Mouse (Mus musculus): ENCODE measurements at regions not wholly inside any gene's neighbourhood (a gene's known extent, or its start where the extent isn't known, plus 50 kb on each side); places are given as distances from the start of the nearest gene placed in this dataset.
"Not testable (repeated sequence)": the region's sequence is repeated elsewhere in the genome, so short reads cannot be mapped to it uniquely, and the experiment has no call there.

- ATAC-seq: no peak
- Histone ChIP-seq H3K27ac (ENCODE audit: low read length) (no peak overlapping the region), H3K4me1 (ENCODE audit: control insufficient read depth, insufficient read depth, low read length) (peaks cover 18% of the 10 kb centered on the region), H3K4me3 (ENCODE audit: low read length) (no peak overlapping the region), H3K9ac (ENCODE audit: low read depth, low read length) (no peak overlapping the region), H3K27me3 (replicated peaks; ENCODE audit: control insufficient read depth, insufficient read depth, low read length) (no peaks in the 10 kb centered on the region), H3K9me3 (ENCODE audit: control insufficient read depth, low read length) (no peaks in the 10 kb centered on the region), H3K4me2 (ENCODE audit: low read depth, low read length) (no peak overlapping the region), H3K36me3 (ENCODE audit: control insufficient read depth, insufficient read depth, low read length) (no peaks in the 10 kb centered on the region; the same call in 1 of the 2 replicates)
- 90% methylated on average over 5 of the region's 5 CpGs for WGBS
Measured at GRCm38 (mm10) chr17:83972874-83973273, 125.1 kb upstream of the Haao start.

- Histone ChIP-seq H3K4me2 (ENCODE audit: low read depth, low read length) (no peak overlapping the region), H3K9me3 (ENCODE audit: control insufficient read depth, low read length) (no peaks in the 10 kb centered on the region), H3K27me3 (replicated peaks; ENCODE audit: control insufficient read depth, insufficient read depth, low read length) (no peaks in the 10 kb centered on the region), H3K4me3 (ENCODE audit: low read length) (no peak overlapping the region), H3K9ac (ENCODE audit: low read depth, low read length) (no peak overlapping the region), H3K36me3 (ENCODE audit: control insufficient read depth, insufficient read depth, low read length) (no peaks in the 10 kb centered on the region; the same call in 1 of the 2 replicates), H3K4me1 (ENCODE audit: control insufficient read depth, insufficient read depth, low read length) (peaks cover 18% of the 10 kb centered on the region), H3K27ac (ENCODE audit: low read length) (no peak overlapping the region)
- WGBS: 76% methylated on average over 4 of the region's 4 CpGs
- no peak for ATAC-seq
Measured at GRCm38 (mm10) chr17:83972470-83972869, 124.7 kb upstream of the Haao start.

GRCm38 (mm10) chr17:83972026-83972425 lies 124.3 kb upstream of the Haao start:
- Histone ChIP-seq H3K4me2 (ENCODE audit: low read depth, low read length) (no peak overlapping the region), H3K4me1 (ENCODE audit: control insufficient read depth, insufficient read depth, low read length) (peaks cover 18% of the 10 kb centered on the region), H3K4me3 (ENCODE audit: low read length) (no peak overlapping the region), H3K9ac (ENCODE audit: low read depth, low read length) (0 out of 2 replicates have a peak overlapping the region, but pooled peaks have one; percentile 6), H3K36me3 (ENCODE audit: control insufficient read depth, insufficient read depth, low read length) (no peaks in the 10 kb centered on the region; the same call in 1 of the 2 replicates), H3K27ac (ENCODE audit: low read length) (no peak overlapping the region), H3K27me3 (replicated peaks; ENCODE audit: control insufficient read depth, insufficient read depth, low read length) (no peaks in the 10 kb centered on the region), H3K9me3 (ENCODE audit: control insufficient read depth, low read length) (no peaks in the 10 kb centered on the region)
- ATAC-seq: peak; percentile 32; the same call in 1 of the 2 replicates
- 34% methylated on average over 5 of the region's 5 CpGs for WGBS

GRCm38 (mm10) chr17:83969407-83969826 lies 121.7 kb upstream of the Haao start:
- peaks cover 21% of the 10 kb centered on the region for H3K4me1 ChIP-seq (ENCODE audit: control insufficient read depth, insufficient read depth, low read length)
- no peak overlapping the region for H3K4me2 ChIP-seq (ENCODE audit: low read depth, low read length)
- no peaks in the 10 kb centered on the region for H3K27me3 ChIP-seq (replicated peaks; ENCODE audit: control insufficient read depth, insufficient read depth, low read length)
- ATAC-seq: peak; percentile 78
- peak overlapping the region; percentile 73 for H3K27ac ChIP-seq (ENCODE audit: low read length)
- H3K4me3 ChIP-seq (ENCODE audit: low read length): no peak overlapping the region
- WGBS: 43% methylated on average over 7 of the region's 7 CpGs
- peak overlapping the region; percentile 12; the same call in 1 of the 2 replicates for H3K9ac ChIP-seq (ENCODE audit: low read depth, low read length)
- H3K36me3 ChIP-seq (ENCODE audit: control insufficient read depth, insufficient read depth, low read length): no peaks in the 10 kb centered on the region; the same call in 1 of the 2 replicates
- no peaks in the 10 kb centered on the region for H3K9me3 ChIP-seq (ENCODE audit: control insufficient read depth, low read length)

GRCm38 (mm10) chr17:83968124-83968523 lies 120.4 kb upstream of the Haao start:
- H3K4me3 ChIP-seq (ENCODE audit: low read length); H3K27ac ChIP-seq (ENCODE audit: low read length); ATAC-seq; H3K9ac ChIP-seq (ENCODE audit: low read depth, low read length); H3K9me3 ChIP-seq (ENCODE audit: control insufficient read depth, low read length); H3K4me2 ChIP-seq (ENCODE audit: low read depth, low read length); H3K27me3 ChIP-seq (replicated peaks; ENCODE audit: control insufficient read depth, insufficient read depth, low read length); H3K36me3 ChIP-seq (ENCODE audit: control insufficient read depth, insufficient read depth, low read length): not testable (repeated sequence)
- peaks cover 24% of the 10 kb centered on the region for H3K4me1 ChIP-seq (ENCODE audit: control insufficient read depth, insufficient read depth, low read length)
- WGBS: 93% methylated on average over 3 of the region's 3 CpGs

- WGBS: 94% methylated on average over 6 of the region's 6 CpGs
- Histone ChIP-seq H3K9me3 (ENCODE audit: control insufficient read depth, low read length) (no peaks in the 10 kb centered on the region), H3K9ac (ENCODE audit: low read depth, low read length) (no peak overlapping the region), H3K4me2 (ENCODE audit: low read depth, low read length) (no peak overlapping the region), H3K36me3 (ENCODE audit: control insufficient read depth, insufficient read depth, low read length) (no peaks in the 10 kb centered on the region; the same call in 1 of the 2 replicates), H3K27me3 (replicated peaks; ENCODE audit: control insufficient read depth, insufficient read depth, low read length) (no peaks in the 10 kb centered on the region), H3K27ac (ENCODE audit: low read length) (no peak overlapping the region), H3K4me3 (ENCODE audit: low read length) (no peak overlapping the region), H3K4me1 (ENCODE audit: control insufficient read depth, insufficient read depth, low read length) (peaks cover 35% of the 10 kb centered on the region)
- ATAC-seq: no peak
Measured at GRCm38 (mm10) chr17:83967007-83967406, 119.2 kb upstream of the Haao start.

- 60% methylated on average over 13 of the region's 13 CpGs for WGBS
- H3K27me3 ChIP-seq (replicated peaks; ENCODE audit: control insufficient read depth, insufficient read depth, low read length): no peaks in the 10 kb centered on the region
- no peaks in the 10 kb centered on the region; the same call in 1 of the 2 replicates for H3K36me3 ChIP-seq (ENCODE audit: control insufficient read depth, insufficient read depth, low read length)
- 0 out of 2 replicates have a peak overlapping the region, but pooled peaks have one; percentile 4 for H3K9ac ChIP-seq (ENCODE audit: low read depth, low read length)
- no peak overlapping the region for H3K4me2 ChIP-seq (ENCODE audit: low read depth, low read length)
- H3K4me3 ChIP-seq (ENCODE audit: low read length): no peak overlapping the region
- H3K4me1 ChIP-seq (ENCODE audit: control insufficient read depth, insufficient read depth, low read length): peaks cover 55% of the 10 kb centered on the region
- no peak for ATAC-seq
- no peaks in the 10 kb centered on the region for H3K9me3 ChIP-seq (ENCODE audit: control insufficient read depth, low read length)
- 0 out of 2 replicates have a peak overlapping the region, but pooled peaks have one; percentile 8 for H3K27ac ChIP-seq (ENCODE audit: low read length)
Measured at GRCm38 (mm10) chr17:83964454-83965211, 116.9 kb upstream of the Haao start.

- ATAC-seq: no peak
Measured at GRCm38 (mm10) chr17:83963561-83963960, 115.8 kb upstream of the Haao start.

GRCm38 (mm10) chr17:83962841-83963240 lies 115.1 kb upstream of the Haao start:
- H3K27me3 ChIP-seq (replicated peaks; ENCODE audit: control insufficient read depth, insufficient read depth, low read length): no peaks in the 10 kb centered on the region
- H3K27ac ChIP-seq (ENCODE audit: low read length): peak overlapping the region; percentile 12; the same call in 1 of the 2 replicates
- no peaks in the 10 kb centered on the region for H3K9me3 ChIP-seq (ENCODE audit: control insufficient read depth, low read length)
- H3K36me3 ChIP-seq (ENCODE audit: control insufficient read depth, insufficient read depth, low read length): no peaks in the 10 kb centered on the region
- H3K4me3 ChIP-seq (ENCODE audit: low read length): no peak overlapping the region
- ATAC-seq: no peak
- H3K9ac ChIP-seq (ENCODE audit: low read depth, low read length): peak overlapping the region; percentile 27; the same call in 1 of the 2 replicates
- no peak overlapping the region for H3K4me2 ChIP-seq (ENCODE audit: low read depth, low read length)
- H3K4me1 ChIP-seq (ENCODE audit: control insufficient read depth, insufficient read depth, low read length): peaks cover 67% of the 10 kb centered on the region
- 18% methylated on average over 4 of the region's 4 CpGs for WGBS

More at GRCm38 (mm10) chr17:83963561-83963960, 115.8 kb upstream of the Haao start:
- H3K9me3 ChIP-seq (ENCODE audit: control insufficient read depth, low read length): no peaks in the 10 kb centered on the region
- WGBS: 68% methylated on average over 7 of the region's 8 CpGs
- no peaks in the 10 kb centered on the region for H3K27me3 ChIP-seq (replicated peaks; ENCODE audit: control insufficient read depth, insufficient read depth, low read length)
- no peak overlapping the region for H3K27ac ChIP-seq (ENCODE audit: low read length)
- no peaks in the 10 kb centered on the region; the same call in 1 of the 2 replicates for H3K36me3 ChIP-seq (ENCODE audit: control insufficient read depth, insufficient read depth, low read length)
- peaks cover 60% of the 10 kb centered on the region for H3K4me1 ChIP-seq (ENCODE audit: control insufficient read depth, insufficient read depth, low read length)
- no peak overlapping the region for H3K9ac ChIP-seq (ENCODE audit: low read depth, low read length)
- H3K4me2 ChIP-seq (ENCODE audit: low read depth, low read length): no peak overlapping the region
- H3K4me3 ChIP-seq (ENCODE audit: low read length): no peak overlapping the region
